Mouse (Mus musculus) myocyte (in vitro differentiated cells): Measurements from ENCODE around the gene Gm9780.
"Not testable (repeated sequence)": the region's sequence is repeated elsewhere in the genome, so short reads cannot be mapped to it uniquely, and the experiment has no call there.

Experiments used
- E2F4 ChIP-seq: IDR thresholded peaks from one replicate; pipeline ENCODE4 v1.6.1; 2011; ENCODE audit warnings: mild to moderate bottlenecking, control low read depth, moderate library complexity; ENCODE audit not compliant: insufficient read depth
- MAX ChIP-seq: IDR thresholded peaks from one replicate; pipeline ENCODE4 v1.6.1; 2011; ENCODE audit warnings: low read depth, mild to moderate bottlenecking, control low read depth
- MYOD1 ChIP-seq, 3 experiments: IDR thresholded peaks; one replicate each; pipeline ENCODE4 v1.6.1; 2011; ENCODE audit warnings: control low read depth in 2 of 3, low read depth in 2 of 3, mild to moderate bottlenecking in 2 of 3, moderate library complexity in 1 of 3; ENCODE audit not compliant: insufficient read length in 2 of 3, control insufficient read depth in 1 of 3
- MYOG ChIP-seq, 3 experiments: IDR thresholded peaks; one replicate each; pipeline ENCODE4 v1.6.1; 2011; ENCODE audit warnings: control low read depth in 2 of 3, low read depth in 2 of 3, mild to moderate bottlenecking in 2 of 3; ENCODE audit not compliant: insufficient read length in 2 of 3, control insufficient read depth in 1 of 3, insufficient read depth in 1 of 3
- POLR2A ChIP-seq: IDR thresholded peaks from one replicate; pipeline ENCODE4 v1.6.1; 2011; ENCODE audit warnings: low read depth, mild to moderate bottlenecking, control low read depth, moderate library complexity; ENCODE audit not compliant: insufficient read length
- POLR2AphosphoS2 ChIP-seq: IDR thresholded peaks from one replicate; pipeline ENCODE4 v1.6.1; 2011; ENCODE audit warnings: low read depth, control low read depth; ENCODE audit not compliant: insufficient read length
- SRF ChIP-seq: IDR thresholded peaks from one replicate; pipeline ENCODE4 v1.6.1; 2011; ENCODE audit warnings: low read depth; ENCODE audit not compliant: control insufficient read depth, insufficient read length
- TCF12 ChIP-seq: IDR thresholded peaks from one replicate; pipeline ENCODE4 v1.6.1; 2011; ENCODE audit warnings: mild to moderate bottlenecking, control low read depth; ENCODE audit not compliant: poor library complexity, insufficient read depth, severe bottlenecking
- USF1 ChIP-seq: IDR thresholded peaks from one replicate; pipeline ENCODE4 v1.6.1; 2011; ENCODE audit warnings: low read depth, mild to moderate bottlenecking, control low read depth, moderate library complexity

- not testable (repeated sequence) for TF ChIP-seq POLR2A; MAX; MYOD1 (IDR thresholded peaks at IDR 0.05; ENCODE audit: control insufficient read depth in 1 of 3, insufficient read length in 2 of 3, low read depth in 2 of 3); MYOG (IDR thresholded peaks at IDR 0.05; ENCODE audit: control insufficient read depth in 1 of 3, insufficient read depth in 1 of 3, insufficient read length in 2 of 3, low read depth in 2 of 3); TCF12; USF1; SRF; POLR2AphosphoS2; E2F4
These were observed 24.2 kb upstream of the Gm9780 start for GRCm38 (mm10) chr14:26066574-26067324.
